Mouse (Mus musculus): ENCODE results near the gene Zfp941. TPM values are rescaled to one million over a fixed set of nuclear protein-coding genes. Genes with fewer than 3 reads are reported as not detected.

Zfp941 gene
- polyA plus RNA-seq, 1 experiment from 2014 or later: 37.5 TPM

GRCm38 (mm10) chr7:140855860-140856784 is 34.1 kb upstream of the Zfp941 start, which contains the start of gene Gm45785:
TSS of gene Gm45785 (minus strand) at chr7:140856331.
- Histone ChIP-seq H3K27me3 (ENCODE audit: control insufficient read depth, insufficient read depth, low read length) (no peaks in the 10 kb centered on the region), H3K9me3 (ENCODE audit: control insufficient read depth, low read length) (no peaks in the 10 kb centered on the region), H3K27ac (ENCODE audit: low read depth, low read length) (peak within 1 kb of the TSS; percentile 89), H3K4me3 (ENCODE audit: low read depth, low read length) (peak within 1 kb of the TSS; percentile 67), H3K4me1 (ENCODE audit: control insufficient read depth, insufficient read depth, low read length) (peaks cover 21% of the 10 kb centered on the region), H3K9ac (replicated peaks; ENCODE audit: low read depth, low read length) (peak within 1 kb of the TSS; percentile 81), H3K36me3 (ENCODE audit: control insufficient read depth, insufficient read depth, low read length) (peaks cover 37% of the 10 kb centered on the region), H3K4me2 (ENCODE audit: low read depth, low read length) (peak within 1 kb of the TSS; percentile 97)
- ATAC-seq (ENCODE audit: low read depth): peak; percentile 81
- 1% methylated on average over 51 of the region's 51 CpGs for WGBS

GRCm38 (mm10) chr7:140855181-140855580 is 33.2 kb upstream of the Zfp941 start:
- H3K4me1 ChIP-seq (ENCODE audit: control insufficient read depth, insufficient read depth, low read length): peaks cover 21% of the 10 kb centered on the region
- ATAC-seq (ENCODE audit: low read depth): no peak
- no peaks in the 10 kb centered on the region for H3K27me3 ChIP-seq (ENCODE audit: control insufficient read depth, insufficient read depth, low read length)
- peak overlapping the region; percentile 67 for H3K4me3 ChIP-seq (ENCODE audit: low read depth, low read length)
- no peaks in the 10 kb centered on the region for H3K9me3 ChIP-seq (ENCODE audit: control insufficient read depth, low read length)
- peak overlapping the region; percentile 97 for H3K4me2 ChIP-seq (ENCODE audit: low read depth, low read length)
- 77% methylated on average over 9 of the region's 9 CpGs for WGBS
- no peak overlapping the region for H3K27ac ChIP-seq (ENCODE audit: low read depth, low read length)
- H3K36me3 ChIP-seq (ENCODE audit: control insufficient read depth, insufficient read depth, low read length): peaks cover 28% of the 10 kb centered on the region
- peak overlapping the region; percentile 81 for H3K9ac ChIP-seq (replicated peaks; ENCODE audit: low read depth, low read length)

- peaks cover 26% of the 10 kb centered on the region for H3K36me3 ChIP-seq (ENCODE audit: control insufficient read depth, insufficient read depth, low read length)
Measured at GRCm38 (mm10) chr7:140854483-140854882, 32.5 kb upstream of the Zfp941 start.

GRCm38 (mm10) chr7:140853386-140853785 is 31.4 kb upstream of the Zfp941 start:
- peaks cover 15% of the 10 kb centered on the region for H3K4me1 ChIP-seq (ENCODE audit: control insufficient read depth, insufficient read depth, low read length)
- no peak for ATAC-seq (ENCODE audit: low read depth)
- no peak overlapping the region for H3K4me3 ChIP-seq (ENCODE audit: low read depth, low read length)
- no peak overlapping the region for H3K9ac ChIP-seq (replicated peaks; ENCODE audit: low read depth, low read length)
- H3K27ac ChIP-seq (ENCODE audit: low read depth, low read length): no peak overlapping the region
- WGBS: 83% methylated on average over 9 of the region's 9 CpGs
- peaks cover 26% of the 10 kb centered on the region for H3K36me3 ChIP-seq (ENCODE audit: control insufficient read depth, insufficient read depth, low read length)
- no peak overlapping the region for H3K4me2 ChIP-seq (ENCODE audit: low read depth, low read length)
- no peaks in the 10 kb centered on the region for H3K9me3 ChIP-seq (ENCODE audit: control insufficient read depth, low read length)
- H3K27me3 ChIP-seq (ENCODE audit: control insufficient read depth, insufficient read depth, low read length): no peaks in the 10 kb centered on the region

More at GRCm38 (mm10) chr7:140854483-140854882, 32.5 kb upstream of the Zfp941 start:
- Histone ChIP-seq H3K9ac (replicated peaks; ENCODE audit: low read depth, low read length) (no peak overlapping the region), H3K27ac (ENCODE audit: low read depth, low read length) (no peak overlapping the region), H3K9me3 (ENCODE audit: control insufficient read depth, low read length) (no peaks in the 10 kb centered on the region), H3K4me3 (ENCODE audit: low read depth, low read length) (no peak overlapping the region), H3K4me1 (ENCODE audit: control insufficient read depth, insufficient read depth, low read length) (peaks cover 21% of the 10 kb centered on the region), H3K27me3 (ENCODE audit: control insufficient read depth, insufficient read depth, low read length) (no peaks in the 10 kb centered on the region), H3K4me2 (ENCODE audit: low read depth, low read length) (no peak overlapping the region)
- WGBS: 93% methylated on average over 18 of the region's 18 CpGs
- ATAC-seq (ENCODE audit: low read depth): no peak

GRCm38 (mm10) chr7:140851916-140852315 is 29.9 kb upstream of the Zfp941 start:
- Histone ChIP-seq H3K27me3 (ENCODE audit: control insufficient read depth, insufficient read depth, low read length) (no peaks in the 10 kb centered on the region), H3K36me3 (ENCODE audit: control insufficient read depth, insufficient read depth, low read length) (peaks cover 26% of the 10 kb centered on the region), H3K9ac (replicated peaks; ENCODE audit: low read depth, low read length) (no peak overlapping the region), H3K27ac (ENCODE audit: low read depth, low read length) (no peak overlapping the region), H3K9me3 (ENCODE audit: control insufficient read depth, low read length) (no peaks in the 10 kb centered on the region), H3K4me1 (ENCODE audit: control insufficient read depth, insufficient read depth, low read length) (peaks cover 9% of the 10 kb centered on the region), H3K4me2 (ENCODE audit: low read depth, low read length) (no peak overlapping the region), H3K4me3 (ENCODE audit: low read depth, low read length) (no peak overlapping the region)
- no peak for ATAC-seq (ENCODE audit: low read depth)
- WGBS: 96% methylated on average over 4 of the region's 4 CpGs

- Histone ChIP-seq H3K4me3 (ENCODE audit: low read depth, low read length) (no peak overlapping the region), H3K27me3 (ENCODE audit: control insufficient read depth, insufficient read depth, low read length) (no peaks in the 10 kb centered on the region), H3K36me3 (ENCODE audit: control insufficient read depth, insufficient read depth, low read length) (peaks cover 17% of the 10 kb centered on the region), H3K4me2 (ENCODE audit: low read depth, low read length) (no peak overlapping the region), H3K9ac (replicated peaks; ENCODE audit: low read depth, low read length) (no peak overlapping the region), H3K9me3 (ENCODE audit: control insufficient read depth, low read length) (no peaks in the 10 kb centered on the region), H3K4me1 (ENCODE audit: control insufficient read depth, insufficient read depth, low read length) (no peaks in the 10 kb centered on the region), H3K27ac (ENCODE audit: low read depth, low read length) (no peak overlapping the region)
- ATAC-seq (ENCODE audit: low read depth): no peak
- 89% methylated on average over 10 of the region's 10 CpGs for WGBS
Measured at GRCm38 (mm10) chr7:140848591-140848990, 26.6 kb upstream of the Zfp941 start.

GRCm38 (mm10) chr7:140847755-140848580 is 26.0 kb upstream of the Zfp941 start, which contains the start of gene Odf3:
TSS of gene Odf3 (plus strand) at chr7:140847805.
- no peaks in the 10 kb centered on the region for H3K27me3 ChIP-seq (ENCODE audit: control insufficient read depth, insufficient read depth, low read length)
- ATAC-seq (ENCODE audit: low read depth): no peak
- H3K27ac ChIP-seq (ENCODE audit: low read depth, low read length): no peak within 1 kb of the TSS
- H3K4me3 ChIP-seq (ENCODE audit: low read depth, low read length): no peak within 1 kb of the TSS
- H3K36me3 ChIP-seq (ENCODE audit: control insufficient read depth, insufficient read depth, low read length): peaks cover 10% of the 10 kb centered on the region; the same call in 1 of the 2 replicates
- WGBS: 68% methylated on average over 11 of the region's 11 CpGs
- H3K4me2 ChIP-seq (ENCODE audit: low read depth, low read length): no peak within 1 kb of the TSS
- H3K9me3 ChIP-seq (ENCODE audit: control insufficient read depth, low read length): no peaks in the 10 kb centered on the region
- H3K9ac ChIP-seq (replicated peaks; ENCODE audit: low read depth, low read length): no peak within 1 kb of the TSS
- no peaks in the 10 kb centered on the region for H3K4me1 ChIP-seq (ENCODE audit: control insufficient read depth, insufficient read depth, low read length)

- no peaks in the 10 kb centered on the region for H3K27me3 ChIP-seq (ENCODE audit: control insufficient read depth, insufficient read depth, low read length)
- H3K27ac ChIP-seq (ENCODE audit: low read depth, low read length): no peak overlapping the region
- H3K9me3 ChIP-seq (ENCODE audit: control insufficient read depth, low read length): no peaks in the 10 kb centered on the region
- no peak overlapping the region for H3K9ac ChIP-seq (replicated peaks; ENCODE audit: low read depth, low read length)
- H3K36me3 ChIP-seq (ENCODE audit: control insufficient read depth, insufficient read depth, low read length): no peaks in the 10 kb centered on the region; the same call in 1 of the 2 replicates
- H3K4me2 ChIP-seq (ENCODE audit: low read depth, low read length): no peak overlapping the region
- no peaks in the 10 kb centered on the region for H3K4me1 ChIP-seq (ENCODE audit: control insufficient read depth, insufficient read depth, low read length)
- no peak for ATAC-seq (ENCODE audit: low read depth)
- H3K4me3 ChIP-seq (ENCODE audit: low read depth, low read length): no peak overlapping the region
- 85% methylated on average over 10 of the region's 10 CpGs for WGBS
Measured at GRCm38 (mm10) chr7:140846676-140847075, 24.7 kb upstream of the Zfp941 start.
